Mouse (Mus musculus): ENCODE data around the gene Rbms3.

DNA sequence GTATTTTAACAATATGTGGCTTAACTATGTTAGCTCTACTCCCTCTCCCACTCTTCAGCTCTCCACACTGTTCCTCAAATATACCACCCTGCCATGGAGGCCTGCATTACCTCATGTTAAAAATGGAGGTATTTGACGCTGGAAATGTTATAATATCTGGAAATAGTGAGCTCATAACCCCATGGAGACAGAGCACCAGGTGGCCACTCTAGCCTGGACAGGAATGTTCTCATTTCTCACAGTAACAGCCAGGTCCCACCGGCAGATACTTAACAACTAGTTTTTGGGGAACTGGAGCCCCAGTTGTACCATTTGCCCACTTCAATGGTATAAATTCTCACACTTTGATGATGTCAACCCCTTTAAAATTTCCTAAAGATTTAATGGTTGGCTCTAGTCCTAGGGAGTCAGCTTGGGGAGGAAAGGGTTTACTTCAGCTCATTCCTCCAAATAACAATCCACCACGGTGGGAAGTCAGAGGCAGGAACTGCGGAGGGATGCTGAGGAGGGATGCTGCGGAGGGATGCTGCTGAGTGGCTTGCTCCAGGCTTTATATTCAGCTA is 9.0 kb upstream of the Rbms3 start:
- TF ChIP-seq CHD2 (IDR thresholded peaks at IDR 0.05; ENCODE audit: low read depth, low read length), result no peak
- no peak for TF ChIP-seq HCFC1 (IDR thresholded peaks at IDR 0.05; ENCODE audit: borderline replicate concordance, insufficient read depth, low read length)
- TF ChIP-seq ZC3H11A (IDR thresholded peaks at IDR 0.05; ENCODE audit: borderline replicate concordance, low read depth, low read length), result no peak
- no peak for TF ChIP-seq ZNF384 (IDR thresholded peaks at IDR 0.05; ENCODE audit: low read depth, low read length)
- TF ChIP-seq MAFK (IDR thresholded peaks at IDR 0.05; ENCODE audit: insufficient read depth, low read depth, low read length), result no peak

Data from ES-E14 (cell line).